Comparison of ENCODE assay signal across 8 mouse cellular contexts in genomic region chr5:93024754-93025280, GRCm38 (mm10). TPM values are rescaled to one million over a fixed set of nuclear protein-coding genes. Genes with fewer than 3 reads are reported as not detected.
DNase-seq lines count a peak whose midpoint lies in the region; ATAC-seq and TF ChIP-seq lines count a peak whose summit lies in the region.

No protein-coding gene starts in this region.

- no peak for ATAC-seq in lung, postnatal 0 days
- ATAC-seq in midbrain, embryonic 11.5 days (ENCODE audit: low FRiP score) = no peak

- H3K4me3 ChIP-seq in lung, adult 2 months (replicated peaks; ENCODE audit: extremely low read depth, low read depth, low read length) = no peak overlapping the region
- H3K4me3 ChIP-seq in lung, postnatal 0 days (ENCODE audit: low read depth, low read length) = no peak overlapping the region
- H3K4me3 ChIP-seq in gastrocnemius, adult 2 months = no peak overlapping the region
- no peak overlapping the region for H3K4me3 ChIP-seq in small intestine, adult 2 months (ENCODE audit: low read depth, low read length)
- no peak overlapping the region for H3K4me3 ChIP-seq in midbrain, embryonic 11.5 days (ENCODE audit: low read depth, low read length)

- no peaks in the 10 kb centered on the region for H3K27me3 ChIP-seq in lung, postnatal 0 days (replicated peaks; ENCODE audit: insufficient read depth, low read length)
- no peaks in the 10 kb centered on the region for H3K27me3 ChIP-seq in small intestine, adult 2 months (ENCODE audit: control insufficient read depth, insufficient read depth, low read length)
- no peaks in the 10 kb centered on the region for H3K27me3 ChIP-seq in midbrain, embryonic 11.5 days (ENCODE audit: control insufficient read depth, insufficient read depth, low read length)

- no peaks in the 10 kb centered on the region for H3K9me3 ChIP-seq in lung, postnatal 0 days (ENCODE audit: low read length)
- no peaks in the 10 kb centered on the region for H3K9me3 ChIP-seq in midbrain, embryonic 11.5 days (ENCODE audit: control insufficient read depth, low read length)

- DNase-seq in lung, adult 2 months = peak; percentile 21
- DNase-seq in lung, postnatal 0 days (ENCODE audit: low spot score) = no peak
- peak; percentile 59 for DNase-seq in gastrocnemius, adult 2 months
- DNase-seq in kidney, adult 9 months = peak; percentile 92
- no peak for DNase-seq in layer of hippocampus, adult 8-10 months (ENCODE audit: low spot score in 2 of 2)
- DNase-seq in spleen, adult 12 weeks (ENCODE audit: low spot score) = no peak
- no peak for DNase-seq in midbrain, embryonic 11.5 days (ENCODE audit: low spot score, missing footprints)

- no peak for TF ChIP-seq POLR2A in lung, adult 2 months (IDR thresholded peaks at IDR 0.05; ENCODE audit: borderline replicate concordance, extremely low read depth, low read depth, low read length)
- TF ChIP-seq POLR2A in small intestine, adult 2 months (IDR thresholded peaks at IDR 0.05; ENCODE audit: low read depth, low read length) = no peak

- 44% methylated on average over 7 of the region's 7 CpGs for WGBS in lung, adult 2 months
- WGBS in lung, postnatal 0 days = 25% methylated on average over 7 of the region's 7 CpGs
- WGBS in small intestine, adult 2 months = 11% methylated on average over 7 of the region's 7 CpGs
- WGBS in midbrain, embryonic 11.5 days = 32% methylated on average over 7 of the region's 7 CpGs

- H3K4me1 ChIP-seq in lung, adult 2 months (ENCODE audit: control insufficient read depth, insufficient read depth, low read length) = no peaks in the 10 kb centered on the region; the same call in 1 of the 2 replicates
- no peaks in the 10 kb centered on the region for H3K4me1 ChIP-seq in lung, postnatal 0 days (ENCODE audit: insufficient read depth, low read depth, low read length)
- peaks cover 34% of the 10 kb centered on the region for H3K4me1 ChIP-seq in small intestine, adult 2 months (ENCODE audit: control insufficient read depth, insufficient read depth, insufficient read length, low read length)
- H3K4me1 ChIP-seq in midbrain, embryonic 11.5 days (ENCODE audit: control insufficient read depth, insufficient read depth, low read length) = 0 out of 2 replicates have a peak, but pooled peaks cover 3% of the 10 kb centered on the region

- intact Hi-C loops in gastrocnemius, adult 2 months (cut with DNase I) = no loop called here

- H3K4me2 ChIP-seq in lung, postnatal 0 days (replicated peaks; ENCODE audit: low read depth, low read length) = no peak overlapping the region
- no peak overlapping the region for H3K4me2 ChIP-seq in midbrain, embryonic 11.5 days

- TF ChIP-seq EP300 in lung, postnatal 0 days (IDR thresholded peaks at IDR 0.05) = no peak

- no peaks in the 10 kb centered on the region for H3K36me3 ChIP-seq in lung, postnatal 0 days (ENCODE audit: insufficient read depth, low read length)
- no peaks in the 10 kb centered on the region for H3K36me3 ChIP-seq in small intestine, adult 2 months (ENCODE audit: control insufficient read depth, insufficient read depth, low read length)
- no peaks in the 10 kb centered on the region for H3K36me3 ChIP-seq in midbrain, embryonic 11.5 days (ENCODE audit: control insufficient read depth, insufficient read depth, low read length)

- H3K27ac ChIP-seq in lung, postnatal 0 days (ENCODE audit: low read length) = no peak overlapping the region
- peak overlapping the region; percentile 28; the same call in 1 of the 2 replicates for H3K27ac ChIP-seq in gastrocnemius, adult 2 months
- H3K27ac ChIP-seq in small intestine, adult 2 months (ENCODE audit: insufficient read depth, low read depth, low read length) = peak overlapping the region; percentile 82
- no peak overlapping the region for H3K27ac ChIP-seq in midbrain, embryonic 11.5 days (ENCODE audit: low read depth, low read length)

- TF ChIP-seq CTCF in lung, adult 2 months (IDR thresholded peaks at IDR 0.05; ENCODE audit: insufficient read depth, low read length) = no peak
- no peak for TF ChIP-seq CTCF in lung, postnatal 0 days (IDR thresholded peaks at IDR 0.05)
- TF ChIP-seq CTCF in gastrocnemius, adult 2 months (IDR thresholded peaks at IDR 0.05) = no peak
- no peak for TF ChIP-seq CTCF in small intestine, adult 2 months (IDR thresholded peaks at IDR 0.05; ENCODE audit: extremely low read depth, insufficient read length, insufficient replicate concordance, low read depth, low read length)

- H3K9ac ChIP-seq in lung, postnatal 0 days (replicated peaks; ENCODE audit: low read depth) = no peak overlapping the region
- no peak overlapping the region for H3K9ac ChIP-seq in midbrain, embryonic 11.5 days (ENCODE audit: low read length)

RNA-seq across cellular contexts. Expression of gene Sowahb, which starts 20.0 kb away (rescaled TPM):
- 2.0 and 2.2 TPM in 2 replicates for polyA plus RNA-seq in lung, adult 2 months (2012; rRNA removed)
- polyA plus RNA-seq in lung, postnatal 0 days (2015; fragmentation: Nextera tagmentation; extraction: Ambion mirVana) = 1.2 and 1.3 TPM in 2 replicates
- not detected for total RNA-seq in gastrocnemius, adult 2 months (2021)
- 15.4 and 33.6 TPM in 2 replicates for polyA plus RNA-seq in small intestine, adult 2 months (2012; rRNA removed)
- 1 to 10 TPM; 3.0 to 4.3 (median 3.7) TPM for total RNA-seq in layer of hippocampus, adult 8-10 months (2022)
- polyA plus RNA-seq in midbrain, embryonic 11.5 days (2014; fragmentation: Nextera tagmentation; extraction: Ambion mirVana) = 0.03 and 0.21 TPM in 2 replicates

Comparison
In these comparisons a context has a peak if more than half of its experiments do, and no peak if none do; other contexts are left out.
1. DNase-seq: peak in lung, adult 2 months (single experiment), gastrocnemius, adult 2 months (single experiment) and kidney, adult 9 months (single experiment); none in lung, postnatal 0 days (single experiment), layer of hippocampus, adult 8-10 months (0 of 2), spleen, adult 12 weeks (single experiment) and midbrain, embryonic 11.5 days (single experiment).
2. H3K27ac ChIP-seq: peak in gastrocnemius, adult 2 months (single experiment) and small intestine, adult 2 months (single experiment); none in lung, postnatal 0 days (single experiment) and midbrain, embryonic 11.5 days (single experiment).